Mouse (Mus musculus) heart, embryonic 12.5 days (tissue): Measurements from ENCODE around the gene Tspan15. TPM values are rescaled to one million over a fixed set of nuclear protein-coding genes. Genes with fewer than 3 reads are reported as not detected.

Experiments
- ATAC-seq: fragments of 200-750 bp; cut with Nextera tagmentation; 2 replicates; pipeline ENCODE4 v1.8.0; 2017; ENCODE audit warnings: moderate TSS enrichment, moderate library complexity; ENCODE audit not compliant: insufficient number of reproducible peaks, low FRiP score
- H3K27ac ChIP-seq: fragments of 300-500 bp; sonication (generic); 2 replicates; pipeline ENCODE4 v1.5.1; 2016; ENCODE audit warnings: mild to moderate bottlenecking, moderate library complexity; ENCODE audit not compliant: poor library complexity, severe bottlenecking
- H3K27me3 ChIP-seq: fragments of 300-500 bp; sonication (generic); replicated peaks from 2 replicates; pipeline ENCODE4 v1.6.1; 2016; ENCODE audit warnings: mild to moderate bottlenecking, moderate library complexity
- H3K36me3 ChIP-seq: fragments of 300-500 bp; sonication (generic); 2 replicates; pipeline ENCODE4 v1.6.1; 2016; ENCODE audit warnings: mild to moderate bottlenecking, moderate library complexity
- H3K4me1 ChIP-seq: fragments of 300-500 bp; sonication (generic); replicated peaks from 2 replicates; pipeline ENCODE4 v1.6.1; 2016; ENCODE audit warnings: mild to moderate bottlenecking
- H3K4me2 ChIP-seq: fragments of 300-500 bp; sonication (generic); 2 replicates; pipeline ENCODE4 v1.6.1; 2016; ENCODE audit warnings: mild to moderate bottlenecking, moderate library complexity
- H3K4me3 ChIP-seq: fragments of 300-500 bp; sonication (generic); 2 replicates; pipeline ENCODE4 v1.5.1; 2016; ENCODE audit warnings: mild to moderate bottlenecking
- H3K9ac ChIP-seq: fragments of 300-500 bp; sonication (generic); 2 replicates; pipeline ENCODE4 v1.6.1; 2016; ENCODE audit warnings: mild to moderate bottlenecking, moderate library complexity
- H3K9me3 ChIP-seq: fragments of 300-500 bp; sonication (generic); replicated peaks from 2 replicates; pipeline ENCODE4 v1.6.1; 2016; ENCODE audit warnings: mild to moderate bottlenecking, moderate library complexity
- WGBS: fragments of 180-500 bp; shearing (Covaris S2); methylation state at CpG from one replicate; pipeline ENCODE4 v1.1.7; 2016; 5-methylcytosine and 5-hydroxymethylcytosine counted together
- polyA plus RNA-seq: library from polyadenylated mRNA; unstranded; fragments of >200 nt; fragmentation: Nextera tagmentation; extraction: Ambion mirVana; gene quantifications from 2 replicates; pipeline ENCODE4 v1.2.1, GENCODE M21; 2016

Tspan15 gene
- polyA plus RNA-seq, 1 experiment from 2014 or later = 5.7 TPM

DNA sequence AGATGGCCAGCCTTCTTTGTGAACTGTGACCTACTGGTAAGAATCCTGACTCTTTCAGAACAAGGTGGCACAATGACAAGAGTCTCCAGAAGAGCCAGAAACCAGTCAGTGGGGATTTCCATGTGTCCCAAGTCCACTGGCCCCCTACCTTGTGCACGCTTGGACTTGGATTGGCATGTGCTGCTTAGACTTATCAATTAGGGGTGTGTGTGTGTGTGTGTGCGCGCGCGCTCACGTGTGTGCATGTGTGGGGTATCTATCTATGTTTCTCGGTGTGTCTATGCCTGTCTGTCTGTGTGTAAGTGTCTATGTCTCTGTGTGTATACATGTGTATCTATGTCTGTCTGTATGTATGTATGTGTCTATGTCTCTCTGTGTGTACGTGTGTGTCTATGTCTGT, 15.4 kb downstream of the Tspan15 start:
- WGBS = 87% methylated on average over 8 of the region's 8 CpGs
- ATAC-seq = no peak
- Histone ChIP-seq H3K36me3 (no peaks in the 10 kb centered on the region), H3K27me3 (no peaks in the 10 kb centered on the region), H3K9me3 (no peaks in the 10 kb centered on the region), H3K4me1 (peaks cover 20% of the 10 kb centered on the region), H3K4me2 (no peak overlapping the region), H3K27ac (no peak overlapping the region), H3K9ac (no peak overlapping the region), H3K4me3 (no peak overlapping the region)

DNA sequence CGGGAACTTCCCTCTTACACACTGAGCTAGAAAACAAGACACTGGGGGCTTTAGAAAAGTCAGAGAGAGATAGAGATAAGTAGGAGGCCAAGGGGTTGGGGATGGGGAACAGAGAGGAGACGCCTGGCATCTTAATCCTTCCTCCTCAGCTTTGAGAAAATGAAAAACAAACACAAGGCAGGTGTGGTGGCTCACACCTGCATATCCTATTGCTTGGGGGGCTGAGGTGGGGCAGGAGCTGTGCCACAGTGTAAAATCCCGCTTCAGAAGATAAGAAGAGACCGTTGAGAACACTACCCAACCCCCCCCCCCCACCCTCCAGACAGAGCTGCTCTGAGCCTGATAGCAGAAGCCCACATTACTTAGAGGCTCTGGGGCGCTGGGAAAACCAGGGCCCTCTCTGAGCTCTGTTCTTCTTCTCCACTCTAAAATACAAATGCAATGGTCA, 15.9 kb downstream of the Tspan15 start:
- Histone ChIP-seq H3K4me1 (peaks cover 20% of the 10 kb centered on the region), H3K9ac (no peak overlapping the region), H3K4me3 (no peak overlapping the region), H3K4me2 (no peak overlapping the region), H3K9me3 (no peaks in the 10 kb centered on the region), H3K27me3 (no peaks in the 10 kb centered on the region), H3K27ac (no peak overlapping the region), H3K36me3 (no peaks in the 10 kb centered on the region)
- ATAC-seq = no peak
- 16% methylated on average over 5 of the region's 5 CpGs for WGBS

DNA sequence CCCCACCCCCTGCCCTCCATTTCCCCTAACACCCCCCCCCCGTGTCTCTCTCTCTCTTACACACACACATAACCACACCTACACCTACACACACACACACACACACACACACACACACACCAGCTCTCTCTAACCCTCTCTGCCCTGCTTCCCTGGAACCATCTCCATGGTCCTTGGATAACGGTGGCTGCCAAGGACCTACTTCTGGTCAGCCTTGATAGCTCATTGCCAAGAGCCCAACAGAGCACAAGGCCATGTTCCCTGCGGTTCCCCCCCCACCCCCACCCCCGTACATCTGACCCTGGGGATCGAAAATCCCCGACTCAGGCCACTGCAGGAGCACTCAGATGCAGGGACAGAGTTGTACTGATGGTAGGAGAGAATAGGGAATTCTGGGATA, 19.7 kb downstream of the Tspan15 start:
- H3K9me3 ChIP-seq = peaks cover 4% of the 10 kb centered on the region; the same call in 1 of the 2 replicates
- no peak overlapping the region for H3K4me2 ChIP-seq
- no peak overlapping the region for H3K9ac ChIP-seq
- WGBS = 60% methylated on average over 5 of the region's 6 CpGs
- no peak for ATAC-seq
- no peaks in the 10 kb centered on the region for H3K36me3 ChIP-seq
- no peak overlapping the region for H3K27ac ChIP-seq
- no peak overlapping the region for H3K4me3 ChIP-seq
- H3K27me3 ChIP-seq = no peaks in the 10 kb centered on the region
- peaks cover 18% of the 10 kb centered on the region for H3K4me1 ChIP-seq

DNA sequence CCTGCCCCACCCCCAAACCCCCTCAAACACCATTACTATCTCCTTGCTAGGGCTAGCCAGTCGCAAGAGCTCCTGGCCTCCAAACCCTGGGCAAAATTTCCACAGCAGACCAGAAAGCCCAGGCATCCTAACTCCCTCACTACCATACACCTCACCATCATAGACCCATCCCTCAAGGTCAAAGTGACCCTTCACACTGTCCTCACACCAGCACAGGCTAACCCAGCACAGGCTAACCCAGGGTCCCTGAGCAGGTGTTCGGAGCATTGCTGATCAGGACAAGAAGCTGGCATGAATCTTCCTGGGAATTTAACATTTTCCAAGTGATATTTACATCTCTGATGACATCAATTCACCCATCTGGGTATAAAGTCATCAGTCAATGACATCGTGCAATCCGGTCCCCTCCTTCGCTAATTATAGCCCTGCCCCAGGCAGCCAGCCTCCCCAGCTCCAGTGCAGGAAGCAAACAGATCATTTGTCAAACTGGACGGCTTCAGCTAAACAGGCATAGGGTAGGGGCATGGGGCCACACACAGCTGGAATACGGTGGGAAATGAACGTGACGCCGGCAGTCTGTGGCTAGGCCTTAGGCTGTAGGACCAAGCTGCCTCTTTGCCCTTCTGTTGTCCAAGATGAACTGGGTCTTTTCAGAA, 22.7 kb downstream of the Tspan15 start:
- H3K27me3 ChIP-seq = no peaks in the 10 kb centered on the region
- no peak overlapping the region for H3K9ac ChIP-seq
- no peaks in the 10 kb centered on the region for H3K36me3 ChIP-seq
- 50% methylated on average over 10 of the region's 10 CpGs for WGBS
- peaks cover 4% of the 10 kb centered on the region; the same call in 1 of the 2 replicates for H3K9me3 ChIP-seq
- no peak for ATAC-seq
- no peak overlapping the region for H3K4me3 ChIP-seq
- no peak overlapping the region for H3K27ac ChIP-seq
- H3K4me2 ChIP-seq = no peak overlapping the region
- H3K4me1 ChIP-seq = 0 out of 2 replicates have a peak, but pooled peaks cover 5% of the 10 kb centered on the region

DNA sequence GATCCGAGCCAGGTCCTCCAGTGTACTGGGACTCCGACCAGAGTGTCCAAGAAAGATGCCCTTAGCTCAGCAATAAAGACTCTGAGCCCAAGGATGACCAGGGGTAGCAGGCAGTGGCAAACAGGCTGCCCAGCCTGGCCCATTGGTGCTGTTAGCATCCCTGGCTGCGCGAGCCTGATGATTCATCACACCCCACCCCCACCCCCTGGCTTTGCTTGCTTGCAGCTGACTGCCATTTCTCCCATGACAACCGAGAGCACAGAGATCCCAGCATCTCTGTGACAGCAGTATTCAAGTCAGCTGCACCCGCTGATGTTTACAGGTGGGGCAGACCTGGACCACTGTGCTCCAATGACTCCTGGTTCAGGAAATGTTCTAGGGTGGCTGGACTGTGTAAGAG, 28.5 kb downstream of the Tspan15 start:
- Histone ChIP-seq H3K4me1 (no peaks in the 10 kb centered on the region), H3K27ac (no peak overlapping the region), H3K9ac (no peak overlapping the region), H3K27me3 (0 out of 2 replicates have a peak, but pooled peaks cover 4% of the 10 kb centered on the region), H3K36me3 (no peaks in the 10 kb centered on the region), H3K4me2 (no peak overlapping the region), H3K4me3 (no peak overlapping the region), H3K9me3 (peaks cover 3% of the 10 kb centered on the region; the same call in 1 of the 2 replicates)
- ATAC-seq = no peak
- 71% methylated on average over 6 of the region's 6 CpGs for WGBS

DNA sequence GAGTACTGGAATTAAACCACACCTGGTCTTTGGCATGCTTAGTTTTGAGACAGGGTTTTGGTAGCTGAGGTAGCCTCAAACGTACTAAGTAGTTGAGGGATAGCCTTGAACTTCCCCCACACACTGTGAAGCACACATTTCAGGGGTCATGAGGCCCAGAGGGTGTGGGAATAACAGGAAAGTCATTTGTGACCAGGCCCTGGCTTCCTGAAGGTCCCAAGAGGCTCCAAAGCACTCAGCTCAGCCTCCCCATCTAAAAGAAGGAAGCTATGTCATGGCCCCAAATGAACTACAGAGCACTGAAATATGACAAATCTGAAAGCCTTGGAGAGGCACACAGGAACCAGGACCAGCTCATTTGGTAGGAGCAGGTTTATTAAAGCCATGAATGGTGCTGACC, 32.2 kb downstream of the Tspan15 start:
- Histone ChIP-seq H3K4me3 (no peak overlapping the region), H3K4me2 (no peak overlapping the region), H3K9ac (no peak overlapping the region), H3K4me1 (peaks cover 6% of the 10 kb centered on the region), H3K36me3 (no peaks in the 10 kb centered on the region), H3K27me3 (0 out of 2 replicates have a peak, but pooled peaks cover 4% of the 10 kb centered on the region), H3K27ac (no peak overlapping the region), H3K9me3 (no peaks in the 10 kb centered on the region)
- ATAC-seq = no peak
- WGBS = 60% methylated on average over 1 of the region's 1 CpGs

DNA sequence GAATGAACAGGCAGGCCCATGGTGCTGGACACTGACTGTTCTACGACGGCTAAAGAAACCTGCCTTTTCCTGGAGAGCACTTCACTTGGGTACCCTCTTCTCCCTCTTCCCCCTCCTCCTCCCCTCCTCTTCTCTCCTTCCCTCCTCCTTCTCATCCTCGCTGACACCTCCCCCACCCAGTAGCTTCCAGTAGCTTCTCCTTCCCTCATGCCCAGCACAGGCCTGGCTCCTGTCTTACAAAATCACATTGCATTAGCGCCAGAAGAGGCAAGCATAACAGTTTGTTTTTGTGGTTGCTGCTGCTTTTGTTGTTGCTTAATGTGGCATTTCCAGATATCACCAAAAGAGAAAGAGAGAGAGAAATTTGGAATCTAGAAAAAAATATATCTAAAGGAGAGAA, 33.6 kb downstream of the Tspan15 start:
- ATAC-seq = no peak
- H3K27ac ChIP-seq = no peak overlapping the region
- H3K27me3 ChIP-seq = no peaks in the 10 kb centered on the region
- no peaks in the 10 kb centered on the region for H3K9me3 ChIP-seq
- H3K4me3 ChIP-seq = no peak overlapping the region
- peaks cover 6% of the 10 kb centered on the region for H3K4me1 ChIP-seq
- no peak overlapping the region for H3K4me2 ChIP-seq
- H3K9ac ChIP-seq = no peak overlapping the region
- WGBS = 80% methylated on average over 4 of the region's 4 CpGs
- H3K36me3 ChIP-seq = no peaks in the 10 kb centered on the region

DNA sequence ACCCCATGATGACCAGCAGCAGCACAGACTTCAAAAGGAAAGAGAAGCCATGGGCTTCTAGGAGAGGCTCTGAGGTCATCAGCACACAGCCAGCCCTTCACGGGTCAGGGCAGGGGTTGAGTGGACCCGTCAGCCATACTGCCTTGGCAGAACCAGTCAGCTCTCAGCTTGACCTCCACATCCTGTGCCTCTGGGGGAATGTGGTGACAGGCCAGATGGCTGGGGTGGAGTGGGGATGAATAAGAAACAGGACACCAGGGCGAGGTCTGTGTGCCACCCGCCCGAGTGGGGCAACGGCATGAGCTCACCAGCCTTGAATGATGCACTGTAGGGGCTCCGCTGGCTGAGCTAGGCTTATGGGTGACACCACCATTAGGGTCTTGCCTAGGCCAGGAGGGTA, 35.7 kb downstream of the Tspan15 start:
- ATAC-seq = no peak
- Histone ChIP-seq H3K27me3 (no peaks in the 10 kb centered on the region), H3K4me3 (no peak overlapping the region), H3K9me3 (no peaks in the 10 kb centered on the region), H3K36me3 (no peaks in the 10 kb centered on the region), H3K4me2 (no peak overlapping the region), H3K9ac (no peak overlapping the region), H3K4me1 (peaks cover 6% of the 10 kb centered on the region), H3K27ac (no peak overlapping the region)
- 38% methylated on average over 7 of the region's 7 CpGs for WGBS

DNA sequence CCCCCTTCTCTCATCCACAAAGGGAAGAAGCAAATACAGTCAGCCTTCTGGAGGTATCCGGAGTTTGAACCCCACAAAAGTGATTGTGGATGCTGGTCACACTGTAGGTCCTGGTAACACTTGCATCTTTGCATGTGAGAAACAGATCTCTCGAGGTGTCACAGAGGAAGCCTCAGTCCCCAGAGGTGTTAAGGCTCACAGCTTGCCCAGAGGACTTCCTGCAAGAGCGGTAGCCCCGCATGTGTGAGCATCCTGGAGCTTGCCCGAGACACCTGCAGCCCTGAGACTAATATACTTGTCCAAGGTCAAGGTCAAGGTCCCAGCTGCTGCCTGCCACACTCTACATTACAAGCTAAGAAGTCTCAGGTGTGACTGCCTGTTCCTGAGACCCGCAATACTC, 36.1 kb downstream of the Tspan15 start:
- H3K27me3 ChIP-seq = no peaks in the 10 kb centered on the region
- H3K4me3 ChIP-seq = no peak overlapping the region
- no peak for ATAC-seq
- H3K9ac ChIP-seq = no peak overlapping the region
- H3K27ac ChIP-seq = no peak overlapping the region
- H3K4me2 ChIP-seq = no peak overlapping the region
- 46% methylated on average over 6 of the region's 6 CpGs for WGBS
- no peaks in the 10 kb centered on the region for H3K9me3 ChIP-seq
- peaks cover 6% of the 10 kb centered on the region for H3K4me1 ChIP-seq
- no peaks in the 10 kb centered on the region for H3K36me3 ChIP-seq

DNA sequence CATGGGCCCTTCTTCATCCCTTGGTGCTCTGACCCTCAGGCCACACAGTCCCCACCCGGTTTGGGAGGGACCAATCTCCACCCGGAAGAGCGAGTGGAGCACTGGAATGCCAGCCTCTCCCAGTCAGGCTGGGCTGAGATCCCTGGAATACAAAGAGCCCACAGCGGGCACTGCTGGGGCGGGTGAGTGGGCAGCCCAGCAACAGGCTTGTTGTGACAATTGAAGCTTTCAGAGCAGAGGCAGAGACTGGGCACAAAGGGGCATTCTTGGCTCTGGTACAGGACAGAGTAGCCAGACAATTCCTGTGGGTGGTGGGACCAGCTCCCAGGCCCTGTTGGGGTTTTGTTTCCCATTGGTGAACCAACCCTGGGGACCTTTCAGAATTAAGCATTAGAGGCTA, 36.6 kb downstream of the Tspan15 start:
- no peak for ATAC-seq
- Histone ChIP-seq H3K4me2 (no peak overlapping the region), H3K4me3 (no peak overlapping the region), H3K36me3 (no peaks in the 10 kb centered on the region), H3K4me1 (peaks cover 6% of the 10 kb centered on the region), H3K27ac (no peak overlapping the region), H3K9ac (no peak overlapping the region), H3K27me3 (no peaks in the 10 kb centered on the region), H3K9me3 (no peaks in the 10 kb centered on the region)
- 72% methylated on average over 5 of the region's 5 CpGs for WGBS

DNA sequence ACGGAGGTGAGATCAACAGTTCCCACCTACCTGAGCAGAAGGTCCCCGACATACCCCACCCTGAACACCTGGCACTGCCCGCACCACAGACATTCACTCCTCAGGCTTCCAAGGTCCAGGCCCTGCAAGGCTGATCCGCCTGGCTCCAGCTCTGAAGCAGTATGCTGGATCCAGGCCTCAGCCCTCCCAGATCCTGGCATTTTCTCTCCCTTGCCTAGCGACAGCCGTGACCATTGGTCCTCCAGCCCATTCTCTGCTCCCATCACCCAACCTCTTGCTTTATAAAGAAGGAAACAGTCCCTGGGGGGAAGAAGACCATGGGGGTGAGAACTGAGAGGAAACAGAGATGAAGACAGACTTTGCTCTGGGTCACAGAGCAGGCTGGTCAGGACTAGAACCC, 37.0 kb downstream of the Tspan15 start:
- Histone ChIP-seq H3K36me3 (no peaks in the 10 kb centered on the region), H3K27me3 (no peaks in the 10 kb centered on the region)
- no peak for ATAC-seq

DNA sequence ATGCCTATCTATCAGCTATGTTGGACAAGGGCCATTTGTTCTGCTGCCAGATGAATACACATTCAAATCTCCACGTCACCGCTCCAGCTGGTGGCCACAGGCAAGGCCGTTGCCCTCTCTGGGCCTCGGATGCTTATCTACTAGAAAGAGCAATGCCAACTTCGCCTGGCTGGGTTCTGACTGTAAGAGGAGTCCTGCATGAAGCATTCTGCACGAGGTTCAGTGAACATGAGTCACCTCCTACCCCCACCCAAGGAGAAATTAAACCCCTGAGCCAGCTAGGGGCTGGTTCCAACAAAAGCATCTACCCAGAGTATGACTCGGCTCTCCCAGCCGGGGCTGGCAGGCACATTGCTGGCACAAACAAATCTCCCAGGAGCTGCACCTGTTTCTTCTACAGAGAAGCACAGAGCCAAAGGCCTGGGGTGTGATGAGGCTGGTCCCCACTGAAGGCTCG, 38.3 kb downstream of the Tspan15 start:
- peaks cover 6% of the 10 kb centered on the region; the same call in 1 of the 2 replicates for H3K27me3 ChIP-seq
- H3K9ac ChIP-seq = no peak overlapping the region
- WGBS = 63% methylated on average over 9 of the region's 9 CpGs
- H3K27ac ChIP-seq = no peak overlapping the region
- no peaks in the 10 kb centered on the region for H3K36me3 ChIP-seq
- peaks cover 6% of the 10 kb centered on the region for H3K4me1 ChIP-seq
- no peak overlapping the region for H3K4me3 ChIP-seq
- no peak overlapping the region for H3K4me2 ChIP-seq
- no peak for ATAC-seq
- H3K9me3 ChIP-seq = no peaks in the 10 kb centered on the region

More for the DNA sequence above, 37.0 kb downstream of the Tspan15 start:
- 72% methylated on average over 6 of the region's 6 CpGs for WGBS
- H3K4me1 ChIP-seq = peaks cover 6% of the 10 kb centered on the region
- H3K9ac ChIP-seq = no peak overlapping the region
- no peaks in the 10 kb centered on the region for H3K9me3 ChIP-seq
- H3K27ac ChIP-seq = no peak overlapping the region
- H3K4me3 ChIP-seq = no peak overlapping the region
- no peak overlapping the region for H3K4me2 ChIP-seq
